10 mouse cellular contexts compared by ENCODE assay signal in the genomic region with DNA sequence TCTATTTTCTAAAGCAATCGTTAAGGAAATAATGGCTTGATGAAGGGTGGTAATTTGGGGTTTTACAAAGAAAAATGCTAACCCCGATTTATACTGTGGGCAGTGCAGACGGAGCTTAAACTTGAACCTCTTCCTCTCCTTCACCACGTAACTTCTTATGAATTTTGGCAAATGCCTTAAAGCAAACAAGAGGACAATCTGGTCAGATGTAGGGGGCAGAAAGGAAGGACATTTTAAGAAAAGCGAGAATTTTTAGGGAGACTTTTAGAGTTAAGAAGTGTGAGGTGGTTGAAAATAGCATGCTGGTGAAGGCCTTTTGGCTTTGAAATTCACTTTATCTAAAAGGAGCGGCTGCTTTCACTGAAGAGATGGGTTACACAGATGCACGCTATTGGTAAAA. TPM values are rescaled to one million over a fixed set of nuclear protein-coding genes. Genes with fewer than 3 reads are reported as not detected.
DNase-seq lines count a peak whose midpoint lies in the region; ATAC-seq and TF ChIP-seq lines count a peak whose summit lies in the region.
"Had no signal": no experiment of that assay in that cellular context is flagged by ENCODE, and none has a peak within 500 bp of the region (broad histone marks: within the 10 kb centered on the region; RNA-seq: fewer than 3 reads in every experiment).

No protein-coding gene starts in this region.

- H3K4me1 ChIP-seq in kidney, adult 2 months (ENCODE audit: control insufficient read depth, insufficient read depth, low read length) = no peaks in the 10 kb centered on the region
- peaks cover 8% of the 10 kb centered on the region; the same call in 1 of the 2 replicates for H3K4me1 ChIP-seq in embryonic facial prominence, embryonic 14.5 days (ENCODE audit: control insufficient read depth, insufficient read depth, low read length)
- H3K4me1 ChIP-seq in hindbrain, embryonic 15.5 days (replicated peaks) = peaks cover 17% of the 10 kb centered on the region
- H3K4me1 ChIP-seq in midbrain, embryonic 15.5 days = peaks cover 14% of the 10 kb centered on the region; the same call in 1 of the 2 replicates
- 0 out of 2 replicates have a peak, but pooled peaks cover 2% of the 10 kb centered on the region for H3K4me1 ChIP-seq in cerebellum, adult 2 months (ENCODE audit: control insufficient read depth, insufficient read depth, low read length)

- no peak for TF ChIP-seq CTCF in kidney, adult 2 months (conservative IDR thresholded peaks at IDR 0.05; ENCODE audit: insufficient read depth, insufficient read length, low read depth, low read length)
- TF ChIP-seq CTCF in cerebellum, adult 2 months (IDR thresholded peaks at IDR 0.05; ENCODE audit: borderline replicate concordance, insufficient read depth, low read depth, low read length) = no peak

- H3K27me3 ChIP-seq in kidney, adult 2 months (replicated peaks; ENCODE audit: control insufficient read depth, insufficient read depth, low read length) = peaks cover 6% of the 10 kb centered on the region; the same call in 1 of the 2 replicates
- H3K27me3 ChIP-seq in embryonic facial prominence, embryonic 14.5 days (replicated peaks; ENCODE audit: control insufficient read depth, insufficient read depth, low read length) = peaks cover 14% of the 10 kb centered on the region
- no peaks in the 10 kb centered on the region for H3K27me3 ChIP-seq in hindbrain, embryonic 15.5 days
- H3K27me3 ChIP-seq in midbrain, embryonic 15.5 days (replicated peaks) = 0 out of 2 replicates have a peak, but pooled peaks cover 9% of the 10 kb centered on the region
- H3K27me3 ChIP-seq in cerebellum, adult 2 months (ENCODE audit: control insufficient read depth, insufficient read depth, low read length) = peaks cover 17% of the 10 kb centered on the region; the same call in 1 of the 2 replicates

- TF ChIP-seq POLR2A in kidney, adult 2 months (IDR thresholded peaks at IDR 0.05; ENCODE audit: low read depth, low read length) = no peak
- no peak for TF ChIP-seq POLR2A in cerebellum, adult 2 months (IDR thresholded peaks at IDR 0.05; ENCODE audit: borderline replicate concordance, insufficient read depth, low read length)

- 0 out of 2 replicates have a peak overlapping the region, but pooled peaks have one; percentile 21 for H3K4me3 ChIP-seq in kidney, adult 2 months (ENCODE audit: insufficient read depth, low read depth, low read length)
- H3K4me3 ChIP-seq in embryonic facial prominence, embryonic 14.5 days (ENCODE audit: low read depth, low read length) = peak overlapping the region; percentile 71
- H3K4me3 ChIP-seq in hindbrain, embryonic 15.5 days = peak overlapping the region; percentile 68
- peak overlapping the region; percentile 51 for H3K4me3 ChIP-seq in midbrain, embryonic 15.5 days
- no peak overlapping the region for H3K4me3 ChIP-seq in cerebellum, adult 2 months (replicated peaks; ENCODE audit: insufficient read depth, low read depth, low read length)

- no peak for ATAC-seq in embryonic facial prominence, embryonic 14.5 days (ENCODE audit: low read depth)
- ATAC-seq in hindbrain, embryonic 15.5 days (ENCODE audit: low FRiP score, low read depth) = no peak
- no peak for ATAC-seq in midbrain, embryonic 15.5 days (replicated peaks)
- ATAC-seq: inflammation-experienced regulatory T-cells, adult 6 months had no signal

- no peak for DNase-seq in kidney, adult 2 months
- no peak for DNase-seq in kidney, postnatal 14 days
- DNase-seq in embryonic facial prominence, embryonic 14.5 days (ENCODE audit: low spot score) = no peak
- no peak for DNase-seq in urinary bladder, postnatal 4 days (ENCODE audit: low spot score in 2 of 2)
- no peak for DNase-seq in layer of hippocampus, adult 18-20 months (ENCODE audit: low spot score in 2 of 2)
- no peak for DNase-seq in cerebellum, adult 2 months

- peak overlapping the region; percentile 77 for H3K4me2 ChIP-seq in embryonic facial prominence, embryonic 14.5 days (ENCODE audit: low read depth, low read length)
- peak overlapping the region; percentile 73 for H3K4me2 ChIP-seq in hindbrain, embryonic 15.5 days
- H3K4me2 ChIP-seq in midbrain, embryonic 15.5 days = peak overlapping the region; percentile 82

- WGBS in kidney, adult 2 months = 44% methylated on average over 7 of the region's 7 CpGs
- WGBS in embryonic facial prominence, embryonic 14.5 days = 26% methylated on average over 7 of the region's 7 CpGs
- 14% methylated on average over 7 of the region's 7 CpGs for WGBS in hindbrain, embryonic 15.5 days
- WGBS in midbrain, embryonic 15.5 days = 8% methylated on average over 7 of the region's 7 CpGs
- WGBS in cerebellum, adult 2 months = 35% methylated on average over 7 of the region's 7 CpGs

- no peaks in the 10 kb centered on the region for H3K36me3 ChIP-seq in kidney, adult 2 months (ENCODE audit: control insufficient read depth, insufficient read depth, low read length)
- no peaks in the 10 kb centered on the region for H3K36me3 ChIP-seq in embryonic facial prominence, embryonic 14.5 days (ENCODE audit: control insufficient read depth, insufficient read depth, low read length)
- no peaks in the 10 kb centered on the region for H3K36me3 ChIP-seq in hindbrain, embryonic 15.5 days
- no peaks in the 10 kb centered on the region for H3K36me3 ChIP-seq in midbrain, embryonic 15.5 days (replicated peaks)

- peak overlapping the region; percentile 95 for H3K9ac ChIP-seq in embryonic facial prominence, embryonic 14.5 days (ENCODE audit: low read depth, low read length)
- peak overlapping the region; percentile 46 for H3K9ac ChIP-seq in hindbrain, embryonic 15.5 days
- H3K9ac ChIP-seq in midbrain, embryonic 15.5 days = peak overlapping the region; percentile 35

- no peaks in the 10 kb centered on the region for H3K9me3 ChIP-seq in embryonic facial prominence, embryonic 14.5 days (ENCODE audit: control insufficient read depth, low read length)
- H3K9me3 ChIP-seq in hindbrain, embryonic 15.5 days = no peaks in the 10 kb centered on the region
- H3K9me3 ChIP-seq in midbrain, embryonic 15.5 days = no peaks in the 10 kb centered on the region

- H3K27ac ChIP-seq in kidney, adult 2 months (ENCODE audit: insufficient read depth, low read depth, low read length) = peak overlapping the region; percentile 80
- peak overlapping the region; percentile 96 for H3K27ac ChIP-seq in embryonic facial prominence, embryonic 14.5 days (replicated peaks; ENCODE audit: low read depth, low read length)
- peak overlapping the region; percentile 97 for H3K27ac ChIP-seq in hindbrain, embryonic 15.5 days (replicated peaks)
- H3K27ac ChIP-seq in midbrain, embryonic 15.5 days = peak overlapping the region; percentile 75
- no peak overlapping the region for H3K27ac ChIP-seq in cerebellum, adult 2 months (ENCODE audit: insufficient read depth, low read length)

RNA-seq across cellular contexts. Expression of gene Meis2, which starts 3.3 kb away (rescaled TPM):
- polyA plus RNA-seq in kidney, adult 2 months (2012; rRNA removed) = 28.5 and 32.2 TPM in 2 replicates
- 30.4 and 40.4 TPM in 2 replicates for polyA plus RNA-seq in embryonic facial prominence, embryonic 14.5 days (2014; fragmentation: Nextera tagmentation; extraction: Ambion mirVana)
- 139 and 140 TPM in 2 replicates for polyA plus RNA-seq in hindbrain, embryonic 15.5 days (2015; fragmentation: Nextera tagmentation; extraction: Ambion mirVana)
- polyA plus RNA-seq in midbrain, embryonic 15.5 days (2015; fragmentation: Nextera tagmentation; extraction: Ambion mirVana) = 74.1 and 86.9 TPM in 2 replicates
- total RNA-seq in layer of hippocampus, adult 18-20 months (2021) = 10 to 100 TPM; 40.7 to 41.2 TPM
- 36.4 and 58.7 TPM in 2 replicates for polyA plus RNA-seq in cerebellum, adult 2 months (2012; rRNA removed)
- total RNA-seq: megakaryocyte, adult 5-6 weeks had no signal

Comparison
In these comparisons a context has a peak if more than half of its experiments do, and no peak if none do; other contexts are left out.
1. H3K9ac ChIP-seq: peak in every context shown above with its lines; median percentile 95 in embryonic facial prominence, embryonic 14.5 days; 46 in hindbrain, embryonic 15.5 days; 35 in midbrain, embryonic 15.5 days.